Mouse (Mus musculus) neural tube, embryonic 10.5 days (tissue): ENCODE measurements around the gene Nprl3.
"Not testable (repeated sequence)": the region's sequence is repeated elsewhere in the genome, so short reads cannot be mapped to it uniquely, and the experiment has no call there.

Source experiments
- DNase-seq: peaks from one replicate; pipeline ENCODE4 v3.0.0-alpha.2; 2017; ENCODE audit warnings: low spot score; ENCODE audit errors: extremely low spot score

Gene Nprl3

DNA sequence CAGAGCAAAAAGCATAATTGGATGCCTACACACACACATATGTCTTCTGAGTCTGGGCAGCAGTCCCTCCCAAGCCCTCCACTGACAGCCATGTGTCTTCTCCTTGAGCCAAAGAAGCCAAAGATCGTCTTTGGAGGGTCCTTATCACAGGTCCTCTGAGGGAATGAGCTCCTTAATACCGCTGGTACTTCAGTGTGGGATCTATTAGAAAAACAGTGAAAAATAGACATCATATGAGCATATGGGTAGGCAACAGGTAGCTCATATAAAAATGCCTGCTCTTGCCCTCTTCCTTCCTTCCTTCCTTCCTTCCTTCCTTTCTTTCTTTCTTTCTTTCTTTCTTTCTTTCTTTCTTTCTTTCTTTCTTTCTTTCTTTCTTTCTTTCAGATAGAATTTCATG lies 17.1 kb upstream of the Nprl3 start:
- DNase-seq = not testable (repeated sequence)

DNA sequence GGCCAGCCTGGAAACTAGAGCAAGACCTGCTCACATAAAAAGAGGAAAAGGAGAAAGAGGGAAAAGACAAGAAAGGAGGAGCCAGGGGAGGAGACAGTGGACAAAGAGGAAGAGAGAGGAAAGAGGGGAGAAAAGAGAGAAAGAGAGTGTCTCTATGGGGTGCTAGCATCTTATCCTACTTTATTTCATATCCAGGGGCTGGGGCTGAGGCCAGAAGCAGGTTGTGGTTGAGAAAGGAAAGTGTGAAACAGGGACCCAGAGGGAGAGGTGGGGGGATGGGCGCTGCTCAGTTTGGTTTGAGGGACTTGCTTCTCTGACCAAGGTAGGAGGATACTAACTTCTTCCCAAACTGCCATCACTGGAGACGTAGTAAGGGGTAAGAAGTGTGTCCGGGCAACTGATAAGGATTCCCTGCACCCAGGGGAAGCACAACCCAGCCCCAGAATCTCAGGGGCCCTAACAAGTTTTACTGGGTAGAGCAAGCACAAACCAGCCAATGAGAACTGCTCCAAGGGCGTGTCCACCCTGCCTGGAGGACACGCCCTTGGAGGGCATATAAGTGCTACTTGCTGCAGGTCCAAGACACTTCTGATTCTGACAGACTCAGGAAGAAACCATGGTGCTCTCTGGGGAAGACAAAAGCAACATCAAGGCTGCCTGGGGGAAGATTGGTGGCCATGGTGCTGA lies 15.7 kb upstream of the Nprl3 start, which contains the start of gene Hba-a1:
Gene Hba-a1, plus strand, starts transcription at position 421 of the 687 bp plus-strand sequence.
- not testable (repeated sequence) for DNase-seq

DNA sequence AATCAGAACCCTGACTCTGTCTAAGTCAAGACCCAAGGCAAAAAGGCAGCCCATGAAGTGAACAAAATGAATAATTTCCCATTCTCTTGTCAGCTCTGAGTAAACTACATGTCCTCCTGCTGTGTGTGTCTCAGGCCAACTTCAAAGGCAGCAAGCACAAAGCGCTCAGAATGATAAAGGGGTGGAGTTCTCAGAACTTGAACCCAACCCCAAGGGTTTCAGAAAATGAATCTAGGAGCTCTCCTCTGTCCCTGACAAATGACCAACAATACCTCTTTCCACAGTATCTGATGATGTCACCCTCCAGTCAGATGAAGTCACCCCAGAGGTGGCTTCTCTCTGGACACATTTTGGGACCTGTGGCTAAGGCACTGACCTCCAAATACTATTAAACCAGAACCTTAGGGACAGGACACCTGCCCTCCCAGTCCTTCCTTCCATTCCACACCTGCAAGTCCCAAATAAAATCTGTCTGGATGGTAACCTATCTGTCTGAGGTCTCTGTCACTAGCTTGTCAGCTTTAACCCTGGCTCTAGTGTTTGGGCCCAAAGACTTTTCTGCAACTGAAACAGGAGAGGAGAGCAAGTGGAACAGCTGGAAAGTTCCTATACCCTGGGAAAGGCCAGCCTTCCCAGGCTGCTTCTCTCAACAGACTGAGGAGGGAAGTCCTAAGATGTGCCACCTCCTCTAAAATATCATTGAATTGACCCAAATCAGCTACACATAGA lies 14.1 kb upstream of the Nprl3 start:
- no peak for DNase-seq

DNA sequence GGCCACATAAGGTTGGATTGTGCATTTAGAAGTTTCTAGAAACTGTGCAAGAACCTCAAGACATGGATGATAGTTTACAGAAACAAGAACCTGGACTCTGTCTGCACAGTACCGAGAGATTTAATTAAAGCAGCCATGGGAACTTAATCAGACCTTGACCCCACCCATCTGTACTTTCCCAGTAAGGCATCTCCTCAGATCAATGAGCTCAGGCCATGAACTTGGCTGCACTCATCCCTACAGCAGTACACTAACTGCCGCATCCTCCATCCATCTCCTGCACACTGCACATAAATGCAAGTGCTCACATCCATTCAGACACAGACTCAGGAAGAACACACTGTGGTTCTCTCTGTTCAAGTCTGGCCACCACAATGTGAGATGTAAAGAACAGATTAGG lies 13.1 kb upstream of the Nprl3 start:
- no peak for DNase-seq

DNA sequence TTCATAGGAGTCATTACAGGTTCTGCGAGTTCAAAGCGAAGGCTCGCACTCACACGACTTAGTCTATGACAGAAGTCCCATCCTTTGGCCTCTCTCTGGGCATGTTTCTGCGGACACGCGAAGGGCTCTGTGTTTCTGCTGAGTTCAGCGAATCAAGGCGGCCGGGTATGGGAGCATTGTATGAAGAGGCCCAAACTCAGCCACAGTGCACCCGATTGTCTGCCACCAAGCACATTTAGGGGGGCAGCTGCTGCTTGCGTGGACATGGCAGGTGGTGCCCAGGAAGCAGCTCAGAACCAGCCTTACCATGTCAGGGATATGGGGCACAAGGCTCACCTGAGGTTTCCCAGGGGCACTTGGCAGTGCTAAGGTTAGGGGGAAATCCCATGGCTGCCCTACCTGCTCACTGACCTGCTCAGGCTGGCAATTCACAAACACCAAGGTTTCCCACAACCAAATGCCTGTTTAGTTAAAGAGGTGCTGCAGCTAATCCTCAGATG lies 11.0 kb upstream of the Nprl3 start:
- no peak for DNase-seq

DNA sequence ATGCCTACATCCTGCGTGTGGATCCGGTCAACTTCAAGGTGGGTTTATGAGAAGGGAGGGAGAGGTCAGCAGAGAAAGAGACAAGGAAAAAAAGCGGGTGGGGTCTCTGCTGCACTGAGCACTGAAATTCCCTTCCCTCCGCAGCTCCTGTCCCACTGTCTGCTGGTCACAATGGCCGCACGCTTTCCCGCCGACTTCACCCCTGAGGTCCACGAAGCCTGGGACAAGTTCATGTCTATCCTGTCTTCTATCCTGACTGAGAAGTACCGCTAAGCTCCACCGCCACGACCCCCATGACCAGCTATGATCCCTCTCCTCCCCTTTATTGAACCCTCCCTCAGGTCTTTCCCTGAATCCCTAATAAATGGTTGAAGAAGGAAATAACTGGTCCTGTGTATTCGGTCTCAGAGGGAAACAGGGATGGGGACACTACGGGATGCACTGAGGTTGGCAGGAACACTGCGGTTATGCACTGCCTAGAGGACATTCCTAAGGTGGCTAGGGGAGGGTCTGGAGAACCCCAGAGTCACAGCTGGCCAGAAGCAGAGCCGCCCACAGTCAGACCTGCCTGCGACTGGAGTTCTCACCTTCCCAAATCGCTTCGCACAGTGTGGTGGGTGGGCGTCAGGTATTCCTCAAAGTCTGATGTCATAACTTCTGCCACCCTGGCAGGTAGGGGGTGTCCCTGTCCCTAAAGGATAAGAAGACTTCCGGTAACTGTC lies 10.4 kb upstream of the Nprl3 start:
- no peak for DNase-seq

DNA sequence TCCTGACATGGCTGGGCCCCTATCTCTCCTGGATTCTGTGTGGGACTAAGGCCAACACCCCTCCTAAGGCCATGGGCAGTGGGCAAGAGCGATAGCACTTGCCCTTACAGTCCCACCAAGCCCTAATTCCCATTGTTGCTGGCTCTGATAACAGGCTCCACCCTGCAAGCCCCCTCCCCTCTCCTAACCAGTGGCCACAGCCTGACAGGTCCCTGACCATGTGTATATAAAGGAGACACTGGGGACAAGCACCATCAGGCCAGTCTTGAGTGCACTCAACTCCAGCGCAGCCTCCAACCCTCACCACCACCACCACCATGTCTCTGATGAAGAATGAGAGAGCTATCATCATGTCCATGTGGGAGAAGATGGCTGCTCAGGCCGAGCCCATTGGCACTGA lies 8.8 kb upstream of the Nprl3 start, which contains the start of gene Hba-x:
Gene Hba-x, plus strand, starts transcription at position 54 of the 400 bp plus-strand sequence.
- no peak for DNase-seq

DNA sequence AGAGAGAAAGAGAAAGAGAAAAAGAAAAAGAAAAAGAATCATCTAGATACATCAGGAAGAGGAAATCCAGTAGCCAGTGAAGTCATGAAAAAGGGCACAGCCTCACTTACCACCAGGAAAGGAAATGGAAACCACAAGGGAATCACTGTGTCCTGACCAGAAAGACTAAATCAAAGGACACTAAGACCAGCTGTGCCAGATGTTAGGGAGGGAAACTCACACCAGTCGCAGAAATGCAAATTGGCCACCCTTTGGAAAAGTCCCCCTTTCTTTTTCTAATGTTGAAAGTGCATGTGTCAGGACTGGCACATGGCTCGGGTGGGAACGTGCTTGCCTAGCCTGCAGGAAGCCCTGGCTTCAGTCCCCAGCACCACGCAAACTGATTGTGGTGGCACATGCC lies 3.7 kb upstream of the Nprl3 start:
- no peak for DNase-seq

DNA sequence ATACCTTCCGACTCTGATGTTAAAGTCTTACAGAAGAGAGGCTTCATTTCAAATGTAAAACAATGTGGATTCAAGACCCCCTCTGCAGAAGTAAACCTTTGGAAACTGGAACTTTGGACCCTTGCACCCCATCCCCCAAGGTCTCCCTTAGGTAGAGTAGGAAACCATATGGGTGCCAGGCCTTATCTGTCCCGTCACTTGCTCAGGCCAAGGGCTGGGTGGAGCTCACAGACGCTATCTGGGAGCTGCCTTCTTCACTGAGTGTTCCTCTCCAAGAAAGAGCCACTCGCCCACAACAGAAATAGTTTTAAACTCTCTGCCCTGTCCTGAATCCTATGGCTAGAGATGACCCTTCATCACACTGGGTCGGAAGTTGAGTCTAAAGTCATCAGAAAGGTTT lies 1.4 kb upstream of the Nprl3 start:
- no peak for DNase-seq

DNA sequence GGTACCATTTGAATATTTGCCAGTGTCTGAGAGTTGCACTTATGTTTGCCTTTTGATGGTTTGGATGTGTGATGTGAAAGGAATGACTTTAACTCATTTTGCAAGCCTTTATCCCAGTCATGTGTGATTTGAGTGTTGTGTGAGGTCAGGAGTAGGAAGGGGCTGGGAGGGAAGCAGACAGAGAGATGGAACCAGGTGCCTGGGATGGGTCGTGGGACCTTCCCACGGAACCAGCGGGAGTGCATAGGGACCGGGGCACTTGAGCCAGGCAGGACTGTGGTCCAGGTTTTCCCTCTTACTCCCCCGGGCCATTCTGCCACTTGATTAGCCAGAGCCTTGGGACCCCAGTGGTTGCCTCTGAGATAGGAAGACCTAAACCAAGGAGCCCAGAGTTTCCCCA lies 457 bp upstream of the Nprl3 start:
- no peak for DNase-seq

DNA sequence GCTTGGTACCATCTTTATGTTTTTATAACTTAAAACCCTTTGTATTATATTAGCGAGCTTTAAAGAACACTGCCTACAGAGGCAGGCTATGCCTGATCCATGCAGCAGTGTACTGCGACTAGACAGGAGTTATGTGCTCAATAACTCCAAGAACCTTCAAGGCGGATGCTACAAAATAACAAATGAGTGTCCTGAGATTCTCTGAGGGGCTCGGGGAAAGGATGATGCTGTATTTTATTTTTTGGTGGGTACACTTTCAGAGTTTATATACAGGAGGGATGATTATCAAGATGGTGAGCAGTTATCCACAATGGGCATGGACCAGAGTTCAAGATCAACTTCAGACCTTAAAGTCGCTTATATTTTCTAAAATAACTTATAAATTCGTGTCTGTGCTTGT lies 731 bp downstream of the Nprl3 start:
- no peak for DNase-seq

DNA sequence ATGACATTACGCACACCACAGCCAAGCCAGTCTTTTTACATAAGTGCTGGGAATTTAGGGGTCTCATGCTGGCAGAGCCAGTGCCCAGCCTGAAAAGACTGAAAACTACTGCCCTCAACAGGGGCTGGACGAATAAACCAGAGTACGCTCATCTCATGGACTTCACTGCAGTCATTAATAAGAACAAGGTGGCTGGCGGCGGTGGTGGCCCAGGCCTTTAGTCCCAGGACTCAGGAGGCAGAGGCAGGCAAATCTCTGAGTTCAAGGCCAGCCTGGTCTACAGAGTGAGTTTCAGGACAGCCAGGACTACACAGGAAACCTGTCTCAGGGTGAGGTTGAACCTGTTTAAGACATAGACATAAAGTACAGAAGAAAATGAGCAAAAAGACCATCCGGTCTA lies 1.3 kb downstream of the Nprl3 start:
- no peak for DNase-seq

DNA sequence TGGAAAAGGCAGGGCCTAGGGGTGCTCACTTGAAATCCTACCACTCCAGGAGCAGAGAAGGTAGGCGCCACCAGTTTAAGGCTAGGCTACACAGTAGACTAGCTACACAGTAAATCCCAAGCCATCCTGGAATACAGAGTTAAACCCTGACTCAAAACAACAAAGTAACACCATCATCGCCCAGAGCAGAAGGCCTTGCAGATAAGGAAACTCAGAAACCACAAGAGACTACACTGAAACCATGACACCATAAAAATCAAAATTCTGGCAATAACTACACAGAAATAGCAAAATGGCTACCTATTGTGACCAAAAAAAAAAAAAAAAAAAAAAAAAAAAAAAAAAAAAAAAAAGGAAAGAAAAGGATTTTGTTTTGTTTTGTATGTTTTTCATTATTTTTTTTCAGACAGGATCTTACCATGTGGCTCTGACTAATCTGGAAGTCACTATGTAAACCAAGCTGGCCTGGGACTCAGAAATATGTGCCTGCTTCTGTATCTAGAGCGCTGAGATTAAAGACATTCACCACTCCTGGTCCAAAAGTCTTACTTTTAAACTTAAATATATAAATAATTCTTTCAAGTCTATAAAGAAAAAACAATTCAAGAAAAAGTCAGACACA lies 2.3 kb downstream of the Nprl3 start:
- DNase-seq = no peak

DNA sequence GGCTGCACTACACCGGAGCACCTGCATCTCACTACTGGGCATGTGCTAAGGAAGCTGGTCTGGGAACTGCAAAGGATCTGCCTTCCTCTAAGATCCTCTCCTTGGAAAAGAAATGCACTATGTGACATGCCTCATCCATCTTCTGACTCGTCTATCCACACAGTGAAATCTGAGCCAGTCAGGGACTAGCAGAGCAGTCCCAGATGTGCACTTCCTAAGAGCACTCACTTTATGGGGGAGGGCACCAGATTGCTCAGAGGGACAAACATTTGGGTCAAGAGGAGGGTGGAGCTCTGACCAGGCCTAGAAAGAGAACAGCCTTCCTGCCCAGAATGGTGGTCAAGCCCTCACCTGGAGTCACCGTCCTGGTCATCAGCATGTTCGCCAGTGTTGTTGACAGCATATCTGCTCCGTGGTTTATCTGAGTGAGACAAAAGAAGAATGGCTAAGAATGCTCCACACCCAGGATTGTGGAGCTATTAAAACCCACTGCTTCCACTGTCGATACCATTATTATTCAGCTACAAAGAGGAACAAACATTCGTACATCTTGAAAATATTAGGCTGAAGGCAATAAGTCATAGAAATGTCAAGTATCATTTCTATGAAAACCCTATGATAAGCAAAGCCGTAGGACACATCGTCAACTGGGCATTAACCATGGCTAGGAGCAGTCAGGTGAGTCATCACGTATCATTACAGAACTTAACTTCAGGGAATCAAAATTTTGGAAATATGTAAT lies 4.7 kb downstream of the Nprl3 start:
- DNase-seq = peak; percentile 30

DNA sequence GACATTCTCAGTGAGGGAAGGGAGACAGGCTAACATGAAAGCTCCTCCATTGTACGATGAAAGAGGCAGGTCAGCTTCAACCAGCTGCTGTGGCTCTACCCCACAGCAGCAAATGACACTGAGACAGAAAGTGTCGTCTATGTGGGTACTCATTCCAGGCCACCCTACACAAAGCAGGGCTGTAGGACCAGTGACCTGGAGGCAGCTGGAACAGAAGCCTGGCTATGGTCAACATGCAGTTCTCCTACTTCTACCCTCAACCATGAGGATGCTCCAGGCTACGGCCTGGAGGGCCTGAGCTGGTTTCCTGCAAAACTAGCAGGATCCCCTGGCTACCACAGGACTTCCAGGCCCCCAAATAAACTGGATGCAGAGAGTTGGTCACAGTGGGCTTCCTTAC lies 10.9 kb downstream of the Nprl3 start:
- DNase-seq = no peak

DNA sequence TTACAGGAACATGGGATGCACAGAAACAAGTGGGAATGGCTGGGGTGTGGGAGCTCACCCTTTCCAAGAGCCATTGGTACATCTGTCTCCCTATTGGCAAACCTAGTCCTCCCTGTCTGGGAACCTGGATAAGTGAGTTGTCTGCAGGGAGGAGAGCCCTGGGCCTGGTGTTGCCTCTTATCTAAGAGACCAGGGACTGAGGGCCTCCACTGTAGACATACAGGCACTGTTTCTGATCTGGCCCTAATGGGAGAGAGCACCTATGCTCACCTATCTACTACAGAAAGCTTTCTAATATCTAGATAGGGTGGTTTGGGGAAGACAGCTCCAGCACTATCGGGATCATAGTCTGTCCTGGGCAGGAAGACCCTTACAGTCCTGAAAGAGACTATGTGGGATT lies 11.4 kb downstream of the Nprl3 start:
- DNase-seq = no peak

DNA sequence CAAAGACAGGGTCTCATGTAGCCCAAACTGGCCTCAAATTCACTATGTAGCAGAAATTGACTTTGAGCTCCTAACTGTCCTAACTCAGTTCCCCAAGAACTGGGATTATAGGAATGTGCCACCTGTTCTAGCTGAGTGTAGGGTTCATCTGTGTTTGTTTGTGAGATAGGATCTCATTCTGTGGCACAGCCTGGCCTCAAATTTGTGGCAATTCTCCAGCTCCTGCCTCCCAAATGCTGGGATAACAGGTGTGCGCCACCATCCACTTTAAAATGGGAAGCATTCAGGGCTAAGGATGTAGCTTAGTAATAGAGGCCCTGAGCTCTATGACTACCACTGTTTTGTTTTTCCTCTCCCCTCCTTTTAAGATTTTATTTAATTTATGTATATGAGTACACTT lies 14.4 kb downstream of the Nprl3 start:
- DNase-seq = no peak

DNA sequence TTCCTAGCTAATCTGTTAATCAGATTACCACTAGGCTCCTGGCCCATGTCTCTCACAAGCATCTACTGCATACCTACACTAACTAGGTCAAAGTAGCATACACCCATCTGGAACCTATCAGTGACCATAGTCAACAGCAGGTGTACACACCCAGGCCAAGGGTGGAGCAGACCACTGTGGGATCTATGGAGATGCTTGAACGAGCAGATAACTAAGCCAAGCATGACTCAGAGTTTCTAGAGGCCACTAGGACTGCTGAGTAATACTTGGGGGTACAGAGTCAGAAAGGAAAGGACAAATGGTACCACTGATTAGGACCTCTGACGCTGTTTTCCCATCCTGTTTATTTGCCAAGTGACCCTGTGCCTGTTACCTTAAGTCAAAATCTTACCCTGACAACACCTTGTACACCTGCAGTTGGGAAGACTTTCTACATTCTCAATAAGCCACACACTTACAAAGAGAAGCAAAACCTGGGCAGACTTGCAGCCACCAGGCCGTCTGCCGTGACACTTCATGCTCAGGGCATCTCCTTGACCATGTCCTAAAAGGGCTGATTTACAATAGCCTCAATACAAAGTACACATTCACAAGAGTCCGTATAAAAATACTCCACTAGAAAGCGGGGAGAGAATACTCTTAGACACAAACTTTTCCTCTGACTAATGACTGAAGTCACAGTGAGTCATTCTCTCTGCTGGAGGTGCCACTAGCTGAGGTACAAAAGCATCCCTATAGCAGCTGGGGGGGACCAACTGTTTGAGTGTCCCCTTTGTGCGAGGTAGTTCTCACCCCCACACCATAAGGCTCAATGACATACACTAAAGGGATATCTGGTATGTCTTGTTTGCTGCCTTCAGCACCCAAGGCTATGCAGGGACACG lies 16.4 kb downstream of the Nprl3 start:
- no peak for DNase-seq

DNA sequence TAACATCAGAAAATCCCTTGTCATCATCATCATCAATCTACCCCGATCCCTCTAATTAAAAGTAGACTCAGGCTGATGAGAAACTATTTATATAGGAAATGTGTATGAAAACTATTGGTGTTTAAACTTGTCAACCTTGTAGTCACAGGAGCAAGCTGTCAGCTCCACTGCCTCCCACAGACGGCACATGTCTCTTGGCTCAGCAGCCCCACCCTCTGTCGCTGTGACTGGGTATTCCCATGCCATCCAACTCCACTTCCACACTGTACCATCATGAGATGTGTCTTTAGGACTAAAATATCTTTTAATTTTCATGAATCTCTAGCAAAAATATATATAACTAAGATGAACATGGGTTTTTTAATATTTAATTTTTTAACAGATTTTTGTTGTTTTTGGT lies 19.2 kb downstream of the Nprl3 start:
- no peak for DNase-seq

DNA sequence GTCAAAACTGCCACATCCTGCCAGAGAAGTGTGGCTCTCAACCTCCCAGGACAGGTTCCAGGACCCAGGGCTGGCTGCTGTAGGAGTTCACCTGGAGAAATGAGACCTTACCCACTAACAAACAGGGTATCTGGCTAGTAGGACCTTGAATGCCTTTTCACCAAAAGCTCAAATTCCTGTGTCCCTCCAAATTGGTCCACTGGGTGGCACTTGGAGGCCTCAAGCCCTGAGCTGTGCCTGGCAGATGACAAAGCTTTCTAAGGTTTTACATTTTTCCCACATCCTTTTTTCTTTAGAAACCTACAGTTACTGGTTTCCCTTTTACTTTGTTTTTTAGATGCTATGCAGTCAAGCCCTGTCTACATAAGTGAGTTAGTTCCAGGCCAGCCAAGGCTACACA lies 20.4 kb downstream of the Nprl3 start:
- no peak for DNase-seq
